Mouse (Mus musculus) kidney, adult 2 months (tissue): ENCODE measurements around the gene Dmd.

Experiments
- CTCF ChIP-seq: fragments of 200-500 bp; conservative IDR thresholded peaks from 2 replicates; pipeline ENCODE4 v1.5.1; 2011; ENCODE audit warnings: low read depth, mild to moderate bottlenecking, control low read depth, low read length, moderate library complexity, mixed read lengths; ENCODE audit not compliant: insufficient read depth, insufficient read length
- POLR2A ChIP-seq: fragments of 200-500 bp; IDR thresholded peaks from one replicate; pipeline ENCODE4 v1.6.1; 2011; ENCODE audit warnings: low read depth, low read length, control low read depth

DNA sequence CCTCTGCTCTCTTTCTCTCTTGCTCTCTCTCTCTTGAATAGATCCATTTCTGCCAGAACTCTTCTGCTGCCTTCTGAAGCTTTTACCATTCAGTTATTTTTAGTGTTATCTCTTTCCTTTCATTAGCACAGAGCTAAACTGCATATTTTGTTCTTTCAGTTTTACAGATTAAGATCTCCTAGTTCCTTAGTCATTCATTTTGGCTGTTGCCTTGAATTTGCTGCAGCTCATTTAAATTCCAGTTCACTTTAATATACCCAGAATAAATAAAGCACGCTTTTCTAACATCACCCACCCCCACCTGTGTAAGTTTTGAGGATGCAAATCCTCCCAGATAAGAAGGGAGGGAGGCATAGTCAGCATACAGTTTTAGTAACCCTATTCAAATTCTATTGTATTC, 272.4 kb downstream of the Dmd start:
- TF ChIP-seq CTCF (no peak), POLR2A (no peak)
